Mouse (Mus musculus) layer of hippocampus, postnatal 14 days (tissue): Measurements from ENCODE around the gene A930002H24Rik. TPM values are rescaled to one million over a fixed set of nuclear protein-coding genes. Genes with fewer than 3 reads are reported as not detected.
"Not testable (repeated sequence)": the region's sequence is repeated elsewhere in the genome, so short reads cannot be mapped to it uniquely, and the experiment has no call there.

Experiments used
- DNase-seq, 2 experiments: peaks; one replicate each; pipeline ENCODE4 v3.0.0; 2021 to 2022; ENCODE audit warnings: low spot score in 2 of 2, mixed read lengths in 1 of 2
- long read RNA-seq, 2 experiments: library from polyadenylated mRNA; stranded (forward); transcript quantifications; one replicate each; pipeline ENCODE4 v2.0.0; 2021
- total RNA-seq, 2 experiments: library from RNA; stranded (reverse); gene quantifications; 2 replicates each; pipeline ENCODE4 v1.2.3; 2021

Gene A930002H24Rik
- not detected for total RNA-seq
- long read RNA-seq, experiment 1, partial matches to known transcripts: 0 of 1 reads
- long read RNA-seq, experiment 1, other reads (novel, unspliced or antisense): 0 of 1 reads
- long read RNA-seq, experiment 2: 0 reads

DNA sequence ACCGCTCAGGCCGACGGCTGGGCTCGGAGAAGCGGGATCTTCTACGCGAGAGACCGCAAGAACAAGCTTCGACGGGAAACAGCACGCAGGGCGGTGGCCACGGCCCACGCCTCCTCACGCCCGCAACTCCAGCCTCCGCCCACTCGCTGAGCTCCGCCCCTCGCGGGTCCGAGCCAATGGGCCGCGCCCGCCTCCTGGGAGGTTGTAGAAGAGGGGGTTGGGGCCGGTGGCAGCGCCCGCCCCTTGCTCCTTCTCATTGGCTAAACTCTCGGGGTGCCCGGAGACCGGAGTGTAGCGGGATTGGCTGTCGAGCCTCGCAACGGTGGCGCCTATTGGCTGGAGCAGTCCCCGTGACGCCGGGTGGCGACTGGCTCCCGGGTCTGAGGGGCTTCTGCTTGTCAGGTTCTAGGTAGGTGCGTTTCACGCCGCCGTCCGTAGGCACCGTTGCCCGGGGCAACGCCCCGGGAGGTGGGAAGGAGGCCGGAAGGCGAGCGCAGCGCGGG is at the start of gene A930002H24Rik:
Gene A930002H24Rik (minus strand): TSS at position 145 of the 503 bp plus-strand sequence.
- DNase-seq: peak; percentile 97 to 99

DNA sequence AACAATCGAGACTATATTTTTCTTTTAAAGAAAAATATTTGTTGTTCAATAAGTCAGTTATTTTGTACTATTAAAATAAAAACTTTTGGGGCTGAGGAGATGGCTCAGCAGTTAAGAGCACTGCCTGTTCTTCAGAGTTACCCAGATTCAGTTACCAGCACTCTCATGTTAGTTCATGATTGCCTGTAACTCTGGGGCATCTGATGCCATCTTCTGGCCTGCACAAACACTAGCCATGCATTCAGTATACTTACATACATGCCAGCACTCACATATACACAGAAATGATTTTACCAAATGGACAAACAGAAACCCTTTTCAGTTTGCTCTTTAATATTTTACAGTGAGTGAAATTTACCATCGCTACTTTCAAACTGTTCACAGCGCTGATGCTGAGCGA is 45.7 kb upstream of the A930002H24Rik start:
- no peak for DNase-seq

DNA sequence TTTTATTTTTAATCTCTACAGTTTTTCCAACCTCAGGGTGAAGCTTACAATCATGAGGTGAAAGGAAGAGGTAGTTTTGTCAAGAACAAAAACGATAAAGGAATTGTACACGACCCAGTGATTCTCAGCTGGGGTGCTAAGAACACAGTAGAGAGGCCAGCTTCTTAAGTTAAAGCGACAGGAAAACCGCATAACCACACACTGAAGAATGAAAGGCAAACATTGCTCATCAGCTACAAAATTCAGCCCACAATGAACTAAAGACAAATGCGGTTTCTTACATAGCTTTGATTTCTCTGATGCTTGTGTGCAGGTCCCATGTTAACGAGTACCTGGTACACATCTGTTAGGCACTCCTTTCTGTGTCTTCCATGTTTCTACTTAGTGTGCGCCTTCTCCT is 33.5 kb upstream of the A930002H24Rik start:
- DNase-seq: no peak

DNA sequence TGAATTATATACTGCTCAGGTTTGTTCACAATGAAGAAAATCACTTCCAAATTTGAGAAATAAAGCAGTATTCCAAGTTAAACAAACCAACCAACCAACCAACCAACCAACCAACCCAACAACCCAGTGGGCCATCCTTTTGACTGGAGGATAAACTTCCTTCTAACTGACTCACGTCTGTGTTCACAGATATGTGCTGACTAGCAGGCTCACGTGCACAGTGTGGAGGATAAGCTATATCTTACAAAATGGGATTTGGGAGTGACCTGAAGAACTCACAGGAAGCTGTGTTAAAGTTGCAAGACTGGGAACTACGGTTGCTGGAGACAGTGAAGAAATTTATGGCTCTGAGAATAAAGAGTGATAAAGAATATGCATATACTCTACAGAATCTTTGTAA is 32.2 kb upstream of the A930002H24Rik start:
- no peak for DNase-seq

DNA sequence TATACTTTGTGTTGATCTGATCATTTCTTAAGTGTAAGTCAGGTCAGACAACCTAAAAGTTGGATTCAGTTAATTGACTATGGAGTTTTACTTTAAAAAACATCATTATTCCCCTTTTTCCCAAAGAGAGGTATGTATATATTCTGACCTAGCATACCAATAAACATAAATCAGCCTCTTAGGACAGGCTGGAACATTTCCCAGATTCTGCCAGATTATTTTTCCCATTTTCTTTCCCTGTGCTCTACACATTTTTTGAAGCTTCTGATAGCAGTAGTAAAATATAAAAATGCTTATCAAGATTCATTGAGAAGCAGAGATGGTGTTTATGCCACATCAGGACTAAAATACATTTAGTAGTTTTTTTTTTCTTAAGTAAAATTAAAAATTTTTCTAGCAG is 27.0 kb upstream of the A930002H24Rik start:
- DNase-seq: no peak

DNA sequence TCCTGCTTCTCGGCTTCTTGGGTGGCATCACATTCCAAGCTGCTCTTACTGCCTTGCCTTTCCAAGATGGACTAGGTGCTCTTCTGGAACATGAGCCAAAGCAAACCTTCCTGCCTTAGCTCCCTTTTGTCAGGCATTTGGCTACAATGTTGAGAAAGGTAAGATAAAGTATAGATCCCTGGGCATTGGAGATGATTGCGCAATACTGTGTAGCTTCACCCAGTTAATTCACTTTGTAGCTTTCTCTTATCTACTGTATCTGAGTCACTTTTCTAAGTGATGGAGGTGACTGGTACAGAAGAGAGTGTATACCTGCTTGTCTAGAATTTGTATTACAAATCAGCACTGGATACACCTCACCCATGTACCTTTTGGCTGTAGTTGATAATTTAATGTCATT is 23.4 kb upstream of the A930002H24Rik start:
- no peak for DNase-seq

DNA sequence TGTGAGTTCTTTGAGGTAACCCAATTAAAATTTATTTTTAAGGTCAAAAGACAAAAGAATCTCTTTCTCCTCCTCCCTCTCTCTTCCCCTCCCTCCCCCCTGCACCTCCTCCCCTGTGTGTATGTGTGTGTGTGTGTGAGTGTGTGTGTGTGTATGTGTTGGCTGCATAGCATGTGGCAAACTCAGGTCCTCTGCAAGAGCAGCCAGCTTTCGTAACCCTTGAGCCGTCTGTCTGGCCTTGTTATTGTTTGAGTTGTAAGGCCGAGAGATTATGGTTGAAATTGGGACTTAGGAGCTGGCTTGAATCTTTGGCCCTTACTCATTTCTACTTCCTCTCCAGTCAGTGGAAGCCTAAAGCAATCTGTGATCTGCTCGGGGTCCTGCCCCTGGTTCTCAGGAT is 16.4 kb upstream of the A930002H24Rik start:
- no peak for DNase-seq

DNA sequence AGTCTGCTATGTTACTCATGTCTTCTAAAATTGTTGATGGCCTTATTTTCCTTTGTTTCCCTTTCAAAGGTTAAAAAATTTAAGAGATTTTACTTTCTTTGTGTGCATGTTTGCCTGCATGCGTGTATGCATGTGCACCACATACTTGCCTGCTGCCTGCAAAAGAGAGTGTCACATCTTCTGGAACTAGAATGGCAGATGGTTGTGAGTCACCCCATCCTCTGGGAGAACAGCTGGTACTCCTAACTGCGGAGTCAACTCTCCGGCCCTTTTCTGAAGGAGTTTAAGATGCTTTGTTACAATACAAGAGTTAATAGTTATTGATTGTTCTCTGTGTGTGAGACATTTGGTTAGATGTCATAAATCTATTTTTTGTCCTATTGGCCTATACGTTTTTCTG is 15.3 kb upstream of the A930002H24Rik start:
- peak in 1 of 2 experiments; percentile 7 for DNase-seq

DNA sequence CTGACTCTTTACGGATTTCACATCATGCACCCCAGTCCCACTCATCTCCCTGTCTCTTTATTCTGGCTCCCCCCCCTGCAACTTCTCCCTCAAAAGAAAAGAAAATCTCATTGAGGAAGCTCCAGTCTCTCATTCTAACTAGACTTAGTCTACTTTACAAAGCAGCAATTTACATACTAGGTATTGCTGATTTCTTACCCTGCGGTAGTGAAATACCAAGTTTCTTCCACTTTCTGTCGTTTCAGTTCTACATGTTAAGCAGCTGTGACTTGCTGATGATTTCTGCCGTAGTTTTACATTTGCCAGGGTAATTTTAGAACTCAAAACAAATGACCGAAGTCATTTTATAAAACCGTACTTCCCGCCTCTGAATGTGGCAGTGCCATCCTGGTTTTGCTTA is 8.2 kb upstream of the A930002H24Rik start:
- no peak for DNase-seq

DNA sequence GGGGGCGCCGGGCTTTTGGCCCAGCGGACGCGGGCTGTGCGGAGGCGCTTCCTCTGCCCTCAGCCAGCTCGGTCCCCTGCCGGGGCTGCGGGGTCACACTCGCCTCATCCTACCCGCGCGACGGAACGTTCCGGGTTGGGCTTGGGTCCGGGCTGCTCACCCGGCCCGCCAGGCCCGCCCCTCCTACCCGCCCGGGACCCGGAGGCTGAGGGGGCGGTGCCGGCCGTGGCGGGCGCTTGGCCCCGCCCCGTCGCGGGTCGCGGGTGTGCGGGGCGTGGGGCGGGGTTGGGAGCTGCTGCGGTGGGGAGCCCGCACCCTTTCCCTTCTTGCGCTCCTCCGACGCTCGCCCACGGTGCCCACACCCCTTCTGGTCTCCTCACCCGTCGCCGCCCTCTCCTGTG is 580 bp upstream of the A930002H24Rik start:
- DNase-seq: no peak

DNA sequence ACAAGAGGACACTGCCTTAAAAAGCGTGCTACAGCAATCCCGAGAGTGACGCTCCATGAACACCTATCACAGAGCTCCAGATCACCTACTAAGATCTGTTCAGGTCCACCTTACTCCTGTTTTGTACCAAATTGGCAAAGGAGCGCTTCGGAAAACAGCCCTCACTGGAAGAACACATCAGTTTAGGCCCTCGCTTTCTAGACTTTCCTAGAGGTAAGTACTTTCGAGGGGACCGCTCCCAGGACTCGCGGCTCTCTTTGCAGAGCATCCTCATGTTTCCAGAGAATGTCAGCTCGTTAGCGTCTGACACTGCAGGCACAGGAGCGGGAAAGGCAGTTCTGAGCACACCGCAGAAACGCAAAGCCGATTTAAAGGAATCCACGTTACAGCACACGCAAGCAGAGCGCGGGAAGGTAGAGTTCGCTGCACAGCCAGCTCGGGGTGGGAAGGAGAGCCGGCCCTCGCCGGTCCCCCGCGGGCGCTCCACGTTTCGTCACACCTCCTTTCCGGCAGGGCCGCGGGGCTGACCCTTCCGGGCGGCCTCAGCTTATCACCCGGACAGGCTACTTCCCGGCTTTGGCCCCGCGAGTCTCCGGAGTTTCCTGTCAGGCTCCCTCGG is 470 bp downstream of the A930002H24Rik start, which contains the start of gene Fer:
Gene Fer (plus strand): TSS at position 51 of the 619 bp plus-strand sequence.
- DNase-seq: no peak

DNA sequence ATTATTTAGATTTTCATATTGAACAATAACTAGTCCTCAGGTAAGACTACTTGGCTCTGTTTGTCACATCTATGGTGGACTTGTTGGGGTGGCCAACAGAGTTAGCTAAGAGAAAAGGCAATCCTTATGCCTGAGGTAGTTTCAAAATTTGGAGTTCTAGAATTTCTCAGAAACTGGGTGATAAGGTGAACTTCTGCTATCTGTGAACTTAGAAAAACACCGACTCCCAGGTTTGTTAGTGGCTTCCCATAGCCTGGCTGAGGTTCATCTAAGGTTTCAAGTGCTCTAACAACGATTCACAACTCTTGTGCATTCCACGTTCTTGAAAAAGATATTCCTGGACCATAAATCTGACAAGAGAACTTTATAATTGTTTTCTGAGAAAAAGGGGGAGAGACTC is 1.2 kb downstream of the A930002H24Rik start:
- DNase-seq: no peak

DNA sequence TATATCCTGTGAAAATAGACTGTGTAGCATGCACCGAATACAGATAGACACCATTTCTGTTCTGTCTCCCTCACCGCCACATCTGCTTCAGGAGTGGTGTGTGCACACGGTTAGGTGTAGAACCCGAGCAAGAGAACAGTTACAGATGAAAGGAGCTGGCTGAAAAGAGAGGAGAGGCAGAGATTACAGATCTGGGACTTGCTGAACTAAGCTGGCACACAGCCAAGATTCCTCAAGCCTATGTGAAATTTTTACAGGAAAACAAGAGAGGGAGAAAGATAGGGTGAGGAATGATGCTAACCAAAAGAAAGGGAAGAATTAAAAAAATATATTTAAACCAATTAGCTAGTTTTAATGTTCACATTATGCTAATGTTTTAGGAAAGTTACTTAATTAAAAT is 2.6 kb downstream of the A930002H24Rik start:
- DNase-seq: no peak

DNA sequence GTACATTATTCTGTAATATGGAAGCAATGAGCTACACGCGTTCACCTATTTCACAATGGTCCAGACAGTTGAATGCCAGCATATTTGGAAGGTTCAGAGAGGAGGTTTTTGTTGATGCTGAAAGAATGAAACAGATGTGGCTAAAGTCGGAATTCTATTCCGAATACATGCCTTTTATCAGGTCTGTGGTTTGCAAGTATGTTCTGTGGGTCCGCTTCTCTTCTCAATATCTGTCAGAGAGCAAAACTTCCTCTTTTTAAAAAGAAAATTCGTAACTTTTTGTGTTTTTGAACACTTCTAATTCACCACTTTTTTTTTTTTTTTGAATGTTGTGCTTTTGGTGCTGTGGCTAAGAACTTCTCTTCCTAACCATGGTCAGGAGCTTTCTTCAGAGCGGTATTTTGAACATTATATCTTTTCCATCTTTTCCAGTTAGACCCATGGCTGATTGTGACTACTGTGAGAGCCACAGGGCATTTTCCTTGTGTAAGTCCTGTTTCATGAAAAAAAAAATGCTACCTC is 6.5 kb downstream of the A930002H24Rik start:
- no peak for DNase-seq

DNA sequence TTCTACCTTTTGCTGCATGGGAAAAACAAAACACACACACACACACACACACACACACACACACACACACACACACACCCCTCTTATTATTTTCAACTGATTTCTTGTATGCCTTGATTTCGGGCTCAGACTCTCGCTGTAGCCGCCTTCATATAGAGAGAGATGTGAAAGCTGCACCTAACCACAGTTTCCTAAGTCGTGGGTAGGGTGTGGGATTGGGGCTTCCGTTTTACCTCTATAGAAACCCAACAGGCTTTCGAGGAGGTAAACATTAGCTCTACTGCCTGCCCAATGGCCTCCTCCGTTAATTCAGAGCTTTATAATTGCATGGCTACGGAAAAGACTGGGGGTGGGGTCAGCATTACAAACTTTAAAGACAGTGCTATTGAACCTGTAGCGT is 13.6 kb downstream of the A930002H24Rik start:
- no peak for DNase-seq

DNA sequence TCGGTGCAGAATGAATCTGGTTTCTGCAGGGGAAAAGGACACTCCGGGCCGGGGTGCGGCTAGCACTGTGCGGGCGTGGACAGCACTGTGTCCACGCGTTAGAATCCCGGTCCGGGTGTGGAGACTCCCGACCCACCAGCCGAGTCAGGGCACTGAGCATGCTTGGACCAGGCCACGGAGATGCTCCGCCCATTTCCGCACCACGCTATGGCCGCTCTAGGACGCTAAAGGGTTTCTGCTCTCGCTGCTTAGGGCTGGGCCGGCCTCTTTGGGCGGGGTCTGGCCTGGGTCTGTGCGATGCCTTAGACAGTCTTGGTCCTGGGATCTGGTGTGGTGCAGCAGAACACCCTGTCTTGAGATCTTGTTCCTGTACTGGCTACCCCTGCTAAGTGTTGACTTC is 14.0 kb downstream of the A930002H24Rik start:
- DNase-seq: peak; percentile 73 to 82

DNA sequence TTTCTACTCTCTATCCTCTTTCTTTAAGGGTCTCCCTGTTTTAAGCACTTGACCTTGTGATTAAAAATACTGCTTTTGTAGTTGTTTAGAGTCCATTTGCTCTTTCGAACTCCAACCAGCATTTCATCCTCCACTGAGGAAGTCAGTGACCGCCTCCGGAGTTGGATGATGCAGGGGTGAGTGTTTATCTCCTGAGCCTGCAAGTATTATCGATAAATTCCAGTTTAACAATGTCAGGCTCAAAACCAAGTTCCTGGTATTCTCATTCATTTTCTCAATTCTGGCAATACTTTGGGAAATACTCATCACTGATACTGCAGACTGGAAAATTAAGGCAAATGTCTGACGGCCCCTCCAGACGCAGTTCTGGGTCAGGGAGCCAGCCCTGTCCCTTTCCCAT is 14.4 kb downstream of the A930002H24Rik start:
- DNase-seq: no peak

DNA sequence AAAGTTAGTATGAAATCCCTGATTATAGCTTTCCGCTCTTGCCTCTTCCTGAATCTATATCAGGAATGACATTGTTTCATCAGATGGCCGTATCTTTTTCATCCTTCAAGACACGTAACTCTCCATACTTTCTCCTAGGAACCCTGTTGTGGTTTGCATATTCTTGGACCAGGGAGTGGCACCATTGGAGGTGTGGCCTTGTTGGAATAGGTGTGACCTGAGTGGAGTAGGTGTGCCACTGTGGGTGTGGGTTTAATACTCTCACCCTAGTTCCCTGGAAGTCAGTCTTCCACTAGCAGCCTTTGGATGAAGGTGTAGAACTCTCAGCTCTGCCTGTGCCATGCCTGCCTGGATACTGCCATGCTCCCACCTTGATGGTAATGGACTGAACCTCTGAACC is 17.8 kb downstream of the A930002H24Rik start:
- not testable (repeated sequence) for DNase-seq

DNA sequence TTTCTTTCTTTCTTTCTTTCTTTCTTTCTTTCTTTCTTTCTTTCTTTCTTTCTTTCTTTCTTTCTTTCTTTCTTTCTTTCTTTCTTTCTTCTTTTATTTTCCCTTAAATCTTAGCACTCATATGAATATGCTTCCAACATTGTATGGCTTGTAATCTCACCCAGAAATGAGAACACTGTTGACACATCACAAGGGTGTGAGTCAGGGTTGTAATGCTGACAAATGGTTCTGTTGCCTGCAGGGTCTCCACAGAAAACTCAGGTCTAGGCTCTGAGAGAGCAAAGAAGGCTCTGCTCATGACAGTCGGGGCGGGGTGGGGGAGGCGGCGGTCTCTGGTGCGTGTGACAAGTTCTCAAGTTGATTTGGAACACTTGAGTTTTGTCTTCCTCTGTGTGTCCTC is 18.7 kb downstream of the A930002H24Rik start:
- no peak for DNase-seq

DNA sequence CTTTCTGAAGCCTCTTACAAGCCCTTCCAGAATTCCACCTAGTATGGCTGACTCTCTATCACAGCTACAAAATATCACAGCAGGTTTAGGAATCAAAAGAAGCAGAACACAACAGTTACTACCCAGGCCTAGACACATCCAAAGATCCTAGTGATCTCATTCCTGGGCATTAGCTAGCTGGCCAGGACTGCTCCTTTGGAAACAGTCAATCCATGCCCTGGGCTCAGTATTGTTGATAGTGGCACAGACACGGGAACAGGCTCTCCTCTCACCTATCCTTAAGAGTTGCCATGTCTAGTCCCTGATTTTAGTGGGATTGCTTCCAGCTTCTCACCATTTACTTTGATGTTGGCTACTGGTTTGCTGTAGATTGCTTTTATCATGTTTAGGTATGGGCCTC is 21.4 kb downstream of the A930002H24Rik start:
- no peak for DNase-seq

DNA sequence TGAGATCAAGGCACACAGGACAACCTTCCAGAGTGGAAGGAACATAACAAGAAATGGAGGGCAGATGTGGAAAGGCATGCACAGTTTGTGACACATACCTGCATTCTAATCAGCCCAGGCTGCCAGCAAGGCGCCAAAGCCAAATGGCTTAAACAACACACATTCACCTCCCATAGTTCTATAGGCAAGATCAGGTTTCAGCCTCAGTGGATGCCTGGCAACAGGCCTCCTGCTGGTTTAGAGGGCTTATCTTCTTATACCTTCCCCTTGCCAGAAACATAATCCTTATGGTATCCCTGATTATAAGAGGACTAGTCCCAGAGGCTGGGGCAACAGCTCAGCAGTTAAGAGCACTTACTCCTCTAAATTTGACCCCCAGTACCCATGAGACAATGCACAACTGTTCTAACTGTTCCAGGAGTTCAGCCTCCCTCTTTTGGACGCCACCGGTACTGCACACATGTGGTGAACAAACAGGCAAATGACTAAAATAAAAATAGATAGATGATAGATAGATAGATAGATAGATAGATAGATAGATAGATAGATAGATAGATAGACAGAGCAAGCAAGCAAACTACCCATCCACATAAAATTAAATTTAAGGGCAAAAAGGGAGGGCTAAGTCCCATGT is 23.8 kb downstream of the A930002H24Rik start:
- DNase-seq: no peak

DNA sequence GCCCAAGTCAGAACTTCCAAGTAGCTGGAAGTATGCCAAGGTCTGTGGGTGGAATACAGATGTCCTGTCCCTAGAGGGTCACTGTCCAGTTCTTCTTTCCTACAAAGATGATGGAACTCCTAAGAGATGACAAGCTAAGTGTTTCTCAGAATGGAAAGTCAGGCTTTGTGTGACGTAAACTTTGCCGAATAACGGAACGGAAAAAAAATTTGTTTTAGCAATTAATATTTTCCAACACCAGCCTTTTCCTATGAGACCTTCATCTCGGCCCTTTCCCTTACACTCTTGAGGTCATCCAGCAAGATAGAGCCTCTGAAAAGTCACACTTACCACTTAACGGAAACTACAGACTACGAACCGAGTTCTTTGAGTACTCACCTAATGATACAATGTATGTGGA is 25.4 kb downstream of the A930002H24Rik start:
- DNase-seq: no peak
